Mouse (Mus musculus) olfactory bulb, adult 2 months (tissue): Measurements from ENCODE around the gene Tbrg4. TPM values are rescaled to one million over a fixed set of nuclear protein-coding genes. Genes with fewer than 3 reads are reported as not detected.
"Not testable (repeated sequence)": the region's sequence is repeated elsewhere in the genome, so short reads cannot be mapped to it uniquely, and the experiment has no call there.

Experiments
- H3K27ac ChIP-seq: fragments of 200-500 bp; 2 replicates; pipeline ENCODE4 v1.5.1; 2012; ENCODE audit warnings: low read depth, low read length; ENCODE audit not compliant: insufficient read depth
- H3K4me1 ChIP-seq: fragments of 200-500 bp; 2 replicates; pipeline ENCODE4 v1.6.1; 2012; ENCODE audit warnings: low read length; ENCODE audit not compliant: control insufficient read depth, insufficient read depth
- H3K4me3 ChIP-seq: fragments of 200-500 bp; 2 replicates; pipeline ENCODE4 v1.5.1; 2012; ENCODE audit warnings: mild to moderate bottlenecking, low read depth, low read length, moderate library complexity; ENCODE audit not compliant: insufficient read depth
- CTCF ChIP-seq: fragments of 200-500 bp; IDR thresholded peaks from 2 replicates; pipeline ENCODE4 v1.5.1; 2012; ENCODE audit warnings: low read depth, mild to moderate bottlenecking, low read length, moderate library complexity; ENCODE audit not compliant: insufficient read depth
- POLR2A ChIP-seq: fragments of 200-500 bp; IDR thresholded peaks from 2 replicates; pipeline ENCODE4 v1.6.1; 2012; ENCODE audit warnings: mild to moderate bottlenecking, low read depth, low read length, moderate library complexity; ENCODE audit not compliant: insufficient read depth
- WGBS: fragments of 180-500 bp; shearing (Covaris S2); methylation state at CpG from one replicate; pipeline ENCODE4 v1.1.7; 2018; 5-methylcytosine and 5-hydroxymethylcytosine counted together
- polyA plus RNA-seq: library from polyadenylated mRNA; stranded (reverse); fragments of >200 nt; gene quantifications from 2 replicates; pipeline ENCODE4 v1.2.4, GENCODE M21; 2012; ENCODE audit warnings: low replicate concordance; ENCODE audit not compliant: missing spikeins, insufficient read depth, insufficient read length

The Tbrg4 gene
- not detected in 2 replicates for polyA plus RNA-seq

DNA sequence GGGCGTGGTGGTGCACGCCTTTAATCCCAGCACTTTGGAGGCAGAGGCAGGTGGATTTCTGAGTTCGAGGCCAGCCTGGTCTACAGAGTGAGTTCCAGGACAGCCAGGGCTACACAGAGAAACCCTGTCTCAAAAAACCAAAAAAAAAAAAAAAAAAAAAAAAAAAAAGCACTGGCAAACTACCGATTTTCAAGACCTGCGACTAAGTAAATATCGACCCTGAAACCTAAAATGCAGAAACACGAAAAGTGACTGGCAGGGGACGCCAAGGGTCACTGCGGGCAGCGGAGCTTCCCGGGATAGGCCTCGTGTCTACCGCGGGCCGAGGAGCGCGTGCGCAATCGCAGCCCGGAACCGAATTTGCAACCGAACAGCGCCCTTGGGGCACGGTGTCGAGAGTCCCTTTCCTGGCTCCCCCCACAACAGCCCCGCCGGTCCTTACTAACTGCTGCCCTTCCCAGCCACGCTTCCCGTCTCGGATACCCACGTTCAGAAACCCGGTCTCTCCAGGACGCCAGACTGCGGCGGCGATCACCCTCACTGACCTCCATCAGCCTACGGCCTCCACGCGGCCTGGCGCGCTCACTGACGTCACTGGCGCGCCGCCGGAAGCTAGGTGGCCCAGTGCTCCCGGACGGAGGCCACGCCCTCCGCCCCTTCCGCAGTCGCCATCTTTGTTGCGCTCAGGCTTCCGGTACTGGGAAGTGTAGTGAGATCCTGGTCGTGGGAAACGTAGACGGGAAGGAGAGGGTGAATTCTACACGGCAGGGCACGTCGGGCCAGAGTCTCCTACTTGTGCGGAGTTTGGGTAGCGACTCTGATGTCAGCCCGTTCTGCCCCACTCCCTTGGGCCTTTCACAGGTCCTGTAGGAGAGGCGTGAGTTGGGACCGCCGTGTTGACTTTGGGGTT lies at the start of gene Tbrg4:
Gene Tbrg4 (minus strand): TSS at position 590 of the 910 bp plus-strand sequence.
- TF ChIP-seq CTCF (no peak), POLR2A (peak; percentile 91)
- H3K4me3 ChIP-seq, result peak within 1 kb of the TSS; percentile 98
- H3K27ac ChIP-seq, result peak within 1 kb of the TSS; percentile 92
- WGBS, result under 1% methylated on average over 66 of the region's 66 CpGs
- peaks cover 18% of the 10 kb centered on the region for H3K4me1 ChIP-seq

DNA sequence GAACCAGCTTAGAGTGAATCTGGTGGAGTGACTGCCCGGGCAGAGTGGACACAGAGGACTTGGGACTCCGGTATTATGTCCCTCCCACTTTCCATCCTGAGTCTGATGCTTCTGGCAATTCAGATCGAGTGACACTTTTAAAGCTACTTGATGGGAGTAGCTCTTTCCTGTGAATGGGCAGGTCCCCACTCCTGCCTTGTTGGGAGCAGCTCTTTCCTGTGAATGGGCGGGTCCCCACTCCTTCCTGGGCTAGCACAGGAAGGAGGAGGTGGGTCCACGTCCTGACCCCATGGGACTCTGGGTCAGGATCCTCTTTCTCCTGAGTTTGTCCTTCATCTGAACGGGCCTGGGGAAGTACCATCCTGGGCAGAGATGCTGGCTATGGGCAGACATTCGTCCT lies 49.5 kb upstream of the Tbrg4 start:
- no peaks in the 10 kb centered on the region for H3K4me1 ChIP-seq
- no peak overlapping the region for H3K4me3 ChIP-seq
- 81% methylated on average over 7 of the region's 7 CpGs for WGBS
- TF ChIP-seq CTCF (no peak), POLR2A (no peak)
- H3K27ac ChIP-seq, result no peak overlapping the region

DNA sequence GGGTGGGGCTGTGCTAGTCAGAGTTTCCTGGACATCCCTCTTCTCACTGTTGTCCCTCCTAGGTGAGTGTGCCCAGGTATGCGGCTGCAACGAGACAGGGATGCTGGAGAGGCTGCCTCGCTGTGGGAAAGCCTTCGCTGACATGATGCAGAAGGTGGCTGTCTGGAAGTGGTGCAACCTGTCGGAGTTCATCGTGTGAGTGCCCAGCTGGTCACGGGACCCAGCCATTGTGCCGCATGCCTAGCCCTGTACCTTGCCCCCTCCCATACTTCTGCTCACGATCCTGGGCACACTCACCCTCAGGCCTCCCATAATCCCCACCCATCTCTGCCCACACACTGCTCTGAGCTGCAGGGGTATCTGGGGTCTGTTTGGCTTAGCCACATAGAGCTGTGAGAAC lies 48.8 kb upstream of the Tbrg4 start:
- Histone ChIP-seq H3K27ac (no peak overlapping the region), H3K4me3 (no peak overlapping the region), H3K4me1 (no peaks in the 10 kb centered on the region)
- 92% methylated on average over 9 of the region's 9 CpGs for WGBS
- no peak for TF ChIP-seq CTCF
- no peak for TF ChIP-seq POLR2A

DNA sequence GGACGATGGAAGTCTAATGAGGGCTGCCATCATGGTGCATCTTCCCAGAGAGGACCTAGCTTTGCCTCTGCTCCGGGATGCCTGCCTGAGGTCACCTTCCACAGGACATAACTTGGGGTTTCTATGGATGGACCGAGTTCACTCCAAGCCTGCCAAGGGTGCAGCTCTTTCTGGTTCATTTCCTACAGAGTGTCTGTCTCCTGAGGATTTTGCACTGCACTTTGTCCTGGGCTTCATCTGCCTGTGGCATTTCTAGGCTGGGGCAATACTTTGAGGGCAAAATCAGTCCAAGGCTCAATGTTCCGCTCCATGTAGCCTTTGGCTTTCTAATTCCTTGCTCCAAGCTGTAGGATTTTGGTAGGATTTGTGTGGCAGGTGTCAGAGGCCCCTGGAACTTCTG lies 45.0 kb upstream of the Tbrg4 start:
- TF ChIP-seq POLR2A (no peak), CTCF (no peak)
- H3K4me1 ChIP-seq, result no peaks in the 10 kb centered on the region
- no peak overlapping the region for H3K27ac ChIP-seq
- 92% methylated on average over 4 of the region's 4 CpGs for WGBS
- no peak overlapping the region for H3K4me3 ChIP-seq

DNA sequence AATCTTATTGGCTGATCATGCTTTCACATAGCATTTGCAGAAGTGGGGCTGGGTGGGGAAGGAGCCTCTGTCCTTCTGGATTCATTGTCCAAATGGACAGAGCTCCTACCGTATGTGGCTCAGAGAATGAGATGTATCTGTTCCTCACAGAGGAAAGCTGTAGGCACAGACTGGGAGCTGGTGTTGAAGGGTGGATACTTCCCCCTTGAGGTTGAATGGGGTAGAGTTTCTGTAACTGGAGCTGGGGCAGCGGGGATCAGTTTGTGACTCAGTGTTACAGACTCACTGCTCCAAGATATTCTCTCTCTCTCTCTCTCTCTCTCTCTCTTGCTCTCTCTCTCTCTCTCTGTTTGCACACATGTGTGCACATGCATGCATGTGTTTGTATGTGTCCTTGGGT lies 44.2 kb upstream of the Tbrg4 start:
- 82% methylated on average over 2 of the region's 2 CpGs for WGBS
- no peaks in the 10 kb centered on the region for H3K4me1 ChIP-seq
- no peak overlapping the region for H3K4me3 ChIP-seq
- no peak overlapping the region for H3K27ac ChIP-seq
- no peak for TF ChIP-seq CTCF
- TF ChIP-seq POLR2A, result no peak

DNA sequence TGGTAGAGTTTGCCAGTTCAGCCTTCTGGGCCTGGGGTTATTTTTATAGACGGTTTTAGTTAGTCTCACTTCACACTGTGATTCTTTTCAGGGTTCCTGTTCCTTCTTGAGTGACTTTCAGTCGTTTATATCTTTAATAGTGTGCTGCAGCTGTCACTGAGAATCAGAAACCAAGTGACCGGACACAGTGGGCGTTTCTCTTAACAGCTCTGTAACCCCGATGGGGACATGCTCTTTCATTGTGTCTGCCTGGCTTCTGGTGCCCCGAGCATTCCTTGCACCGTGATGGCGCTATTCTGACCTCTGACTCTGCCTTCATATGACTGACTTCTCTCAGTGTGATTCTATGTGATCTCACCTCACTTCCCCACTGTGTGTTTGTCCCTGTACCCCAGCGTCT lies 43.2 kb upstream of the Tbrg4 start:
- TF ChIP-seq CTCF (no peak), POLR2A (no peak)
- WGBS, result 42% methylated on average over 9 of the region's 9 CpGs
- Histone ChIP-seq H3K27ac (no peak overlapping the region), H3K4me3 (no peak overlapping the region), H3K4me1 (no peaks in the 10 kb centered on the region)

GRCm38 (mm10) chr11:6666634-6667033 lies 40.8 kb upstream of the Tbrg4 start:
- Histone ChIP-seq H3K4me3 (no peak overlapping the region), H3K27ac (no peak overlapping the region), H3K4me1 (no peaks in the 10 kb centered on the region)
- no peak for TF ChIP-seq CTCF
- TF ChIP-seq POLR2A, result no peak
- 79% methylated on average over 2 of the region's 2 CpGs for WGBS

GRCm38 (mm10) chr11:6661206-6661605 lies 35.3 kb upstream of the Tbrg4 start:
- Histone ChIP-seq H3K4me3 (no peak overlapping the region), H3K27ac (no peak overlapping the region), H3K4me1 (peaks cover 11% of the 10 kb centered on the region; the same call in 1 of the 2 replicates)
- 81% methylated on average over 14 of the region's 14 CpGs for whole genome bisulfite sequencing
- TF ChIP-seq POLR2A (no peak), CTCF (no peak)

- under 1% methylated on average over 18 of the region's 18 CpGs for WGBS
- Histone ChIP-seq H3K4me3 (peak within 1 kb of the TSS; percentile 50), H3K4me1 (peaks cover 11% of the 10 kb centered on the region; the same call in 1 of the 2 replicates), H3K27ac (no peak within 1 kb of the TSS)
- TF ChIP-seq POLR2A (no peak), CTCF (no peak)
Observed at GRCm38 (mm10) chr11:6658271-6658670, 32.4 kb upstream of the Tbrg4 start, which contains the start of gene Ramp3. TSS of gene Ramp3 (plus strand) at chr11:6658521.

- 0% methylated on average over 2 of the region's 2 CpGs for WGBS
- H3K4me3 ChIP-seq, result no peak overlapping the region
- TF ChIP-seq POLR2A, result no peak
- no peak for TF ChIP-seq CTCF
- H3K27ac ChIP-seq, result no peak overlapping the region
- H3K4me1 ChIP-seq, result peaks cover 11% of the 10 kb centered on the region; the same call in 1 of the 2 replicates
Observed at GRCm38 (mm10) chr11:6654903-6655302, 29.0 kb upstream of the Tbrg4 start.

- not testable (repeated sequence) for H3K4me1 ChIP-seq, H3K27ac ChIP-seq, H3K4me3 ChIP-seq
- 92% methylated on average over 3 of the region's 3 CpGs for WGBS
Observed at GRCm38 (mm10) chr11:6652978-6653377, 27.1 kb upstream of the Tbrg4 start.
